Mouse (Mus musculus): ENCODE measurements around the gene Hspb2. TPM values are rescaled to one million over a fixed set of nuclear protein-coding genes. Genes with fewer than 3 reads are reported as not detected.

Hspb2 gene
- polyA plus RNA-seq, 1 experiment from 2014 or later, result 1.1 TPM

DNA sequence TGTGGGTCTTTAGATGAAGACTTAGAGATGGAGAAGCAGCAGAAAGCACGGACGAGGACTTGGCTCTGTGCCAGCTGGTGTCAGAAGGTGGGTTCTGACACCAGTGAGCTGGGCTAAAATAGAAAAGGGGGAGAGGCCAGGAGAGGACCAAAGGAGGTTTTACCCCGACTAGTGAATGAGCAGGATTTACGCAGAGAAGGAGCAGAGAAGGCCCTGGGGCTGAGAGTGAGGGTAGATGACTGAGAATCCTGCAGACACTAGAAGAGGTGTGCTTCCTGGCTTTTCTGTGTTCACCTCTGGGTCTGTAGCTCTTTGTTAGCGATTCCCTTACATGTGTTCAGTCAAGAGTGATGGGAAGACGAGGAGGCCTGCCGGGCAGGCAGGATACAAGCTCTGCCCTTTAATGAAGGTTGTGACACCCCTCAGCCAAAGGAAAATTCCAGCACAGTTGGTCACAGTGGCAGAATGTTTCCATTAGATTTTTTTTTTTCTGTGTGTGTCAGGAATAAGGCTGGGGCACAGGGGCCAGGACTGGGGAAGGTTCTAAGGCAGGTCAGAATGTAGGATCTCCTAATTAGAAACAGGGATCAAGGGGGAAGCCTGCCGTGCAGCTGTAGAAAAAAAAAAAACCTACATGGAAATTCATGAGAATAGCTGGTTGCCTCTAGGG is 26.1 kb downstream of the Hspb2 start:
- H3K4me1 ChIP-seq (ENCODE audit: control insufficient read depth, insufficient read depth, low read depth, low read length), result peaks cover 41% of the 10 kb centered on the region
- H3K9ac ChIP-seq (ENCODE audit: low read depth, low read length), result peak overlapping the region; percentile 66
- no peak for ATAC-seq
- H3K4me3 ChIP-seq (ENCODE audit: low read length), result peak overlapping the region; percentile 63
- peak overlapping the region; percentile 70 for H3K4me2 ChIP-seq (ENCODE audit: low read length)
- WGBS, result 24% methylated on average over 8 of the region's 8 CpGs
- H3K27me3 ChIP-seq (replicated peaks; ENCODE audit: control insufficient read depth, insufficient read depth, low read length), result no peaks in the 10 kb centered on the region
- H3K27ac ChIP-seq (ENCODE audit: low read depth, low read length), result peak overlapping the region; percentile 59; the same call in 1 of the 2 replicates
- H3K36me3 ChIP-seq (ENCODE audit: control insufficient read depth, insufficient read depth, low read length), result no peaks in the 10 kb centered on the region
- H3K9me3 ChIP-seq (ENCODE audit: control insufficient read depth, low read length), result no peaks in the 10 kb centered on the region

DNA sequence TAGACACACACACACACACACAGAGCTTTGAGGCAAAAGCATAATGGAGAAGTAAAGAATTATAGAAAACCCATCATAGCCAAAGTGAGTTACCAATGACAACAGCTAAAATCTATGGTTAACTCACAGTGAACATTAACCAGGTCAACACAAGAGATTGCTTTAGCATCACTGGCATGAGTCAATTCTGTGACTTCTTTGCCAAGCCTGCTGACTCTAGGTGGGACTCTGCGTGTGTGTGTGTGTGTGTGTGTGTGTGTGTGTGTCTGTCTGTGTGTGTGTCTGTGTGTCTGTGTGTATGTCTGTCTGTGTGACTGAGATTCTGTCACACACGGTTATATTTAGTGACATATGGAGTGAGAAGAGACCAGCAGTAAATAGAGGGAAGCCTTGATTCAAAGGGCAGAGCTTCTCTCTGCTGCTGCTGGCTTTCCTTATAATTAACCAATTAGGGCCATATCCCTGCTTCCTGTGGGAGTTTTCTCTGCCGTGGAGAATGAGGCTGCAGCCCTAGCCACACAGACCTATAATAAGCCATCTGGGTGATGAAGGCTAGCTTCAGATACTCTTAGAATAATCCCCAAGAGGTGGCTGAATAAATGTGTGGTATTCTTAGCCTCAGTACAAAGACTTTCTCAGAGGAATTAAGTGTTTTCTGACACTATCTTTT is 27.4 kb downstream of the Hspb2 start:
- no peak for ATAC-seq
- H3K27ac ChIP-seq (ENCODE audit: low read depth, low read length), result peak overlapping the region; percentile 26; the same call in 1 of the 2 replicates
- no peak overlapping the region for H3K9ac ChIP-seq (ENCODE audit: low read depth, low read length)

DNA sequence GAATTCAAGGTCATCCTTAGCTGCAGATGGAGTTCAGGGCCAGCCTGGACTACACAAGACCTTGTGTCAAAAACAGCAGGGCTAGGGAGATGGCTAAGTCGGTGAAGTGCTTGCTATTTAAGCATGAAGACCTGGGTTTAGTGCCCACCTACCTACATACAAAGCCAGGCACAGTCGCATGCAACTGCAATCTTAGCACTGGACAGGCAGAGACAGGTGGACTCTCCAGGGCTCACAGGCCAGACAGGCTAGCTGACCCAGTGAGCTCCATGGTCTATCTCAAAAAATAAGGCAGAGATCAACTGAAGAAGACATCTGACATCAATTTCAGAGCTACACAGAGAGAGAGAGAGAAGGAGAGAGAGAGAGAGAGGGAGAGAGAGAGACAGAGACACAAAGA is 28.0 kb downstream of the Hspb2 start:
- Histone ChIP-seq H3K4me1 (ENCODE audit: control insufficient read depth, insufficient read depth, low read depth, low read length) (peaks cover 41% of the 10 kb centered on the region), H3K27ac (ENCODE audit: low read depth, low read length) (peak overlapping the region; percentile 52; the same call in 1 of the 2 replicates), H3K9ac (ENCODE audit: low read depth, low read length) (0 out of 2 replicates have a peak overlapping the region, but pooled peaks have one; percentile 10), H3K36me3 (ENCODE audit: control insufficient read depth, insufficient read depth, low read length) (no peaks in the 10 kb centered on the region), H3K27me3 (replicated peaks; ENCODE audit: control insufficient read depth, insufficient read depth, low read length) (no peaks in the 10 kb centered on the region), H3K4me2 (ENCODE audit: low read length) (peak overlapping the region; percentile 26; the same call in 1 of the 2 replicates), H3K4me3 (ENCODE audit: low read length) (no peak overlapping the region), H3K9me3 (ENCODE audit: control insufficient read depth, low read length) (no peaks in the 10 kb centered on the region)
- ATAC-seq, result no peak
- 68% methylated on average over 2 of the region's 2 CpGs for WGBS

More for the DNA sequence above, 27.4 kb downstream of the Hspb2 start:
- Histone ChIP-seq H3K9me3 (ENCODE audit: control insufficient read depth, low read length) (no peaks in the 10 kb centered on the region), H3K4me2 (ENCODE audit: low read length) (peak overlapping the region; percentile 26; the same call in 1 of the 2 replicates), H3K4me1 (ENCODE audit: control insufficient read depth, insufficient read depth, low read depth, low read length) (peaks cover 41% of the 10 kb centered on the region), H3K27me3 (replicated peaks; ENCODE audit: control insufficient read depth, insufficient read depth, low read length) (no peaks in the 10 kb centered on the region), H3K36me3 (ENCODE audit: control insufficient read depth, insufficient read depth, low read length) (no peaks in the 10 kb centered on the region), H3K4me3 (ENCODE audit: low read length) (no peak overlapping the region)
- WGBS, result 46% methylated on average over 3 of the region's 3 CpGs

DNA sequence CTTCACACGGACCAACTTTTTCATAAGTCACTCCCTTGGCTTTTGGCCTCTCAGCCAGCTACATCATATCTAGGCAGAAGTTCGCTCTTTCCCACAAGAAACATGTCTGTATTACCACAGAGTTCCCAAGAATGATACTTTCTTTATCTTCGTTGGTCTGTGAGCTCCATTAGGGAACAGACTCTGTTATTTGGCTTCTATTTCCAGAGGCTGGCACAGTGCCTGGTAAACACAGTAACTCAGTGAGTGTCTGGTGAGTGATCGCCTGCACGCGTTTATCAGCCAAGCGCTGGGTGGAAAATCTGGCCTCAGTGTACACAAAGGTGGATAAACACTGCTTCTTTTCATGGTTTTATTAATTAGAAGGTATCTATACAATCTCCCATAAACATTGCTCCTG is 28.7 kb downstream of the Hspb2 start:
- no peaks in the 10 kb centered on the region for H3K9me3 ChIP-seq (ENCODE audit: control insufficient read depth, low read length)
- no peaks in the 10 kb centered on the region for H3K36me3 ChIP-seq (ENCODE audit: control insufficient read depth, insufficient read depth, low read length)
- H3K4me3 ChIP-seq (ENCODE audit: low read length), result 0 out of 2 replicates have a peak overlapping the region, but pooled peaks have one; percentile 8
- H3K27ac ChIP-seq (ENCODE audit: low read depth, low read length), result peak overlapping the region; percentile 72
- 41% methylated on average over 7 of the region's 7 CpGs for WGBS
- H3K9ac ChIP-seq (ENCODE audit: low read depth, low read length), result no peak overlapping the region
- ATAC-seq, result no peak
- H3K4me1 ChIP-seq (ENCODE audit: control insufficient read depth, insufficient read depth, low read depth, low read length), result peaks cover 39% of the 10 kb centered on the region
- H3K4me2 ChIP-seq (ENCODE audit: low read length), result peak overlapping the region; percentile 45
- H3K27me3 ChIP-seq (replicated peaks; ENCODE audit: control insufficient read depth, insufficient read depth, low read length), result no peaks in the 10 kb centered on the region

DNA sequence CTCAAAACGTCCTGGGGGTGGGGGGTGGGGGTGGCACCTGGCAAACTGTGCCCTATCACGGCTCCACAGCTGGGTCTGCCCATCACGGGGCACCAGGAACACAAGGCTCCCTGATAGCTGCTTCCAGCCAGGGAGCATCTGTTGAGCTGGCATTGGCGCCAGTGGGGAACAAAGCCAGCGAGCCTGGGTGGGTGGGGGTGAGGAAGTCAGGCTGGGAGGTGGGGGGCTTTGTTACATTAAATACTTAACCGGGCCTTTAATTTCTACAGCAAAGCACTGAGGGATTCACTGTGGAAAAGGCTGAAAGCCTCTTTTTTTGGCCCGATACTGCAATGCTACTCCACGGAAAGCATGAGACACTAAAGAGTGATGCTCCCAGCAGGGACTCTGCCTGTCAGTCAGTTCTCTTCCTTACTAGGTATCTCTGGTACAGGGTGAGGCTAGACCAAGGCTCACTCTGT is 29.7 kb downstream of the Hspb2 start:
- Histone ChIP-seq H3K4me1 (ENCODE audit: control insufficient read depth, insufficient read depth, low read depth, low read length) (peaks cover 39% of the 10 kb centered on the region), H3K36me3 (ENCODE audit: control insufficient read depth, insufficient read depth, low read length) (no peaks in the 10 kb centered on the region), H3K4me3 (ENCODE audit: low read length) (no peak overlapping the region), H3K9me3 (ENCODE audit: control insufficient read depth, low read length) (no peaks in the 10 kb centered on the region), H3K27me3 (replicated peaks; ENCODE audit: control insufficient read depth, insufficient read depth, low read length) (no peaks in the 10 kb centered on the region), H3K27ac (ENCODE audit: low read depth, low read length) (peak overlapping the region; percentile 41; the same call in 1 of the 2 replicates), H3K9ac (ENCODE audit: low read depth, low read length) (no peak overlapping the region), H3K4me2 (ENCODE audit: low read length) (peak overlapping the region; percentile 45)
- peak; percentile 54 for ATAC-seq
- 17% methylated on average over 8 of the region's 8 CpGs for WGBS

DNA sequence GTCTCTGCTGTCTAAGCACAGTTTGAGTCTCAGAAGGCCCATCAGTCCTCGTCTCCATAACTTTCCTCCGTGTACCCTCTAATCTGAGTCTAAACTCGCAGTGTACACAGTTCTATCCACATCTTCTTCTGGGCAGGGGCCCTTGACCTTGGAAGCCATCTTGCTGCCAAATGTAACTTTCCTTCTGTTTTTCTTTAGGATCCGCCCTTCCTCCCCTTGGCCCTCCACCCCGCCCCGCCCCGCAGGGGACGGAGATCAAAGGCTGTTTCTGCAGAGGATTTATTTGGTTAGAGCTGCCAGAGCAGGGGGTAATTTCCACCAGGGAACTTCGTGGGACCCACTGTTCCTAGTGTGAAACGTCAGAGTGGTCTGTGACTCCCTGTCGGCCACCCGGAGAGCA is 31.1 kb downstream of the Hspb2 start:
- Histone ChIP-seq H3K36me3 (ENCODE audit: control insufficient read depth, insufficient read depth, low read length) (no peaks in the 10 kb centered on the region), H3K9ac (ENCODE audit: low read depth, low read length) (no peak overlapping the region), H3K27me3 (replicated peaks; ENCODE audit: control insufficient read depth, insufficient read depth, low read length) (no peaks in the 10 kb centered on the region), H3K4me2 (ENCODE audit: low read length) (no peak overlapping the region), H3K4me1 (ENCODE audit: control insufficient read depth, insufficient read depth, low read depth, low read length) (peaks cover 29% of the 10 kb centered on the region), H3K9me3 (ENCODE audit: control insufficient read depth, low read length) (no peaks in the 10 kb centered on the region), H3K27ac (ENCODE audit: low read depth, low read length) (no peak overlapping the region), H3K4me3 (ENCODE audit: low read length) (no peak overlapping the region)
- 42% methylated on average over 12 of the region's 12 CpGs for WGBS
- ATAC-seq, result no peak

DNA sequence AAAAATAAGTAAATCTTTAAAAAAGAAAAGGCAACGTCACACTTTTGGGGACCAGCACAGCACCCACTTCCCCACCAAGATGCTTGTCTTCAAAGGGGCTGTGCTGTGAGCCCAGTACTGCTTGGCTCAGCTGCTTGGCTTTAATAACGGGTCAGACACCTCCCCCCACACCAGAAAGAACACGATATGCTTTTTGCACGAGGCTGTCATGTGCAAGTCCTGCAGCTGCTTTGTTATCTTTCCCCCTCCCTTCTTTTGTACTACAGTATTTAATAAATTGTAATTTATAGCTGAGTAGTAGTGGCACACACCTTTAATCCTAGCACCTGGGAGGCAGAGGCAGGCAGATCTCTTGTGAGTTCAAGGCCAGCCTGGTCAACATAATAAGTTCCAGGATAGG is 33.3 kb downstream of the Hspb2 start:
- H3K4me1 ChIP-seq (ENCODE audit: control insufficient read depth, insufficient read depth, low read depth, low read length), result peaks cover 15% of the 10 kb centered on the region
- WGBS, result 81% methylated on average over 4 of the region's 4 CpGs
- no peaks in the 10 kb centered on the region for H3K36me3 ChIP-seq (ENCODE audit: control insufficient read depth, insufficient read depth, low read length)
- no peaks in the 10 kb centered on the region for H3K9me3 ChIP-seq (ENCODE audit: control insufficient read depth, low read length)
- no peak for ATAC-seq
- no peak overlapping the region for H3K4me3 ChIP-seq (ENCODE audit: low read length)
- no peaks in the 10 kb centered on the region for H3K27me3 ChIP-seq (replicated peaks; ENCODE audit: control insufficient read depth, insufficient read depth, low read length)
- H3K4me2 ChIP-seq (ENCODE audit: low read length), result no peak overlapping the region
- H3K9ac ChIP-seq (ENCODE audit: low read depth, low read length), result no peak overlapping the region
- H3K27ac ChIP-seq (ENCODE audit: low read depth, low read length), result no peak overlapping the region

DNA sequence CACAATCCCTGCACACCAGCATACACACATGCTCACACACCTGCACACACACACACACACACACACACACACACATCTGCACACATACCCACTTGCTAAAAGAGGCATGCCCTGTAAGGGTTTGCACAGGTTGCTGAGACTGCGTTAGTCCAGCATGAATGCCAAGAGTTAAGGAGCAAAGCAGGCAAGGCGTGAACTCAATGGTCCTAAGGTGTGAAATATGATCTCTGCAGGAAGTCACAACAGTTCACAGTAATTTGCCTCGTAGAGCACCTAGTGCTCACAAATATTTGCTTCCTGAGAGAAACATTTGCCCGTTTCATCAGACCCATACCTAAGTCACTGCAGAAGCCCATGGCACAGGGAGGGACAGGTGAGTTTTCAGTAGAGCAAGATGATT is 38.0 kb downstream of the Hspb2 start:
- Histone ChIP-seq H3K4me3 (ENCODE audit: low read length) (no peak overlapping the region), H3K27me3 (replicated peaks; ENCODE audit: control insufficient read depth, insufficient read depth, low read length) (no peaks in the 10 kb centered on the region), H3K27ac (ENCODE audit: low read depth, low read length) (no peak overlapping the region), H3K9me3 (ENCODE audit: control insufficient read depth, low read length) (no peaks in the 10 kb centered on the region), H3K4me2 (ENCODE audit: low read length) (no peak overlapping the region), H3K4me1 (ENCODE audit: control insufficient read depth, insufficient read depth, low read depth, low read length) (no peaks in the 10 kb centered on the region), H3K9ac (ENCODE audit: low read depth, low read length) (no peak overlapping the region), H3K36me3 (ENCODE audit: control insufficient read depth, insufficient read depth, low read length) (peaks cover 6% of the 10 kb centered on the region; the same call in 1 of the 2 replicates)
- 65% methylated on average over 4 of the region's 4 CpGs for WGBS
- ATAC-seq, result no peak

DNA sequence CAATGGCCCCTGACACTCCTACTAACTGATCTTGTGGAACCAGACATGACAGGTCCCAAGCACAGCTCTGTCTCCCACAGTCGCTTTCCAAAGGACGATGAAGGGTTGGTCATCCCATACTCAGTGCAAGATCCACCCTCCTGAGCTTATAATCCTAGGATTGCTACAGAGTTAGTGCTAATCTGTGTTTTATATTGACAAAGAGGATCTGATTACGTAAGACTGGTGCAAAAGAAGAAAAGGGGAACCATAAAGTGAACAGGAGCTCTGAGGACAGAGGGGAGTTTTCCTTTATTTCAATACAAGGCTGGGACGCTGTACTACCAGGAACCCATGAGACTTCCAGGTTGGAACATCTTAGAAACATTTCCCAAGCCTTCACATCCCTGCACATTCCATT is 40.8 kb downstream of the Hspb2 start:
- H3K4me1 ChIP-seq (ENCODE audit: control insufficient read depth, insufficient read depth, low read depth, low read length), result no peaks in the 10 kb centered on the region
- H3K9me3 ChIP-seq (ENCODE audit: control insufficient read depth, low read length), result no peaks in the 10 kb centered on the region
- no peak overlapping the region for H3K4me2 ChIP-seq (ENCODE audit: low read length)
- H3K27me3 ChIP-seq (replicated peaks; ENCODE audit: control insufficient read depth, insufficient read depth, low read length), result no peaks in the 10 kb centered on the region
- H3K27ac ChIP-seq (ENCODE audit: low read depth, low read length), result no peak overlapping the region
- H3K4me3 ChIP-seq (ENCODE audit: low read length), result no peak overlapping the region
- no peak for ATAC-seq
- H3K36me3 ChIP-seq (ENCODE audit: control insufficient read depth, insufficient read depth, low read length), result peaks cover 6% of the 10 kb centered on the region; the same call in 1 of the 2 replicates
- WGBS, result 88% methylated on average over 4 of the region's 4 CpGs
- no peak overlapping the region for H3K9ac ChIP-seq (ENCODE audit: low read depth, low read length)
